Mouse (Mus musculus) kidney, adult 2 months (tissue): ENCODE measurements around the gene Tulp4.

Experiments
- CTCF ChIP-seq: fragments of 200-500 bp; conservative IDR thresholded peaks from 2 replicates; pipeline ENCODE4 v1.5.1; 2011; ENCODE audit warnings: low read depth, mild to moderate bottlenecking, control low read depth, low read length, moderate library complexity, mixed read lengths; ENCODE audit not compliant: insufficient read depth, insufficient read length
- POLR2A ChIP-seq: fragments of 200-500 bp; IDR thresholded peaks from one replicate; pipeline ENCODE4 v1.6.1; 2011; ENCODE audit warnings: low read depth, low read length, control low read depth

- TF ChIP-seq CTCF: no peak
- TF ChIP-seq POLR2A: no peak
Measured at GRCm38 (mm10) chr17:6174574-6174973, 68.3 kb downstream of the Tulp4 start.
